Mouse (Mus musculus) liver, adult 2 months (tissue): ENCODE measurements around the gene Apol6. TPM values are rescaled to one million over a fixed set of nuclear protein-coding genes. Genes with fewer than 3 reads are reported as not detected.

ENCODE experiments used
- DNase-seq: peaks from one replicate; pipeline ENCODE4 v3.0.0-alpha.2; 2011; ENCODE audit warnings: low read depth, low spot score; ENCODE audit errors: extremely low read depth
- H3K27ac ChIP-seq: fragments of 200-500 bp; replicated peaks from 2 replicates; pipeline ENCODE4 v1.5.1; 2012; ENCODE audit warnings: low read depth, mild to moderate bottlenecking, control low read depth, inconsistent platforms, low read length; ENCODE audit not compliant: insufficient read depth
- H3K27me3 ChIP-seq: fragments of 200-500 bp; 2 replicates; pipeline ENCODE4 v1.6.1; 2012; ENCODE audit warnings: mild to moderate bottlenecking, moderate library complexity, low read length, inconsistent platforms; ENCODE audit not compliant: control insufficient read depth, insufficient read depth
- H3K36me3 ChIP-seq: fragments of 200-500 bp; 2 replicates; pipeline ENCODE4 v1.6.1; 2012; ENCODE audit warnings: low read length, inconsistent platforms; ENCODE audit not compliant: control insufficient read depth, insufficient read depth
- H3K4me1 ChIP-seq: fragments of 200-500 bp; 2 replicates; pipeline ENCODE4 v1.6.1; 2011; ENCODE audit warnings: low read length; ENCODE audit not compliant: control insufficient read depth, insufficient read depth
- H3K4me3 ChIP-seq: fragments of 200-500 bp; 2 replicates; pipeline ENCODE4 v1.5.1; 2011; ENCODE audit warnings: low read depth, mild to moderate bottlenecking, control low read depth, low read length, moderate library complexity; ENCODE audit not compliant: insufficient read depth
- H3K79me2 ChIP-seq: fragments of 200-500 bp; 2 replicates; pipeline ENCODE4 v1.6.1; 2012; ENCODE audit warnings: inconsistent platforms, mild to moderate bottlenecking, low read length, moderate library complexity; ENCODE audit not compliant: control insufficient read depth, insufficient read depth
- H3K9ac ChIP-seq: fragments of 200-500 bp; 2 replicates; pipeline ENCODE4 v1.6.1; 2012; ENCODE audit warnings: low read depth, mild to moderate bottlenecking, control low read depth, inconsistent platforms, low read length
- CTCF ChIP-seq: fragments of 200-500 bp; IDR thresholded peaks from 2 replicates; pipeline ENCODE4 v1.5.1; 2011; ENCODE audit warnings: low read depth, low read length, control low read depth
- POLR2A ChIP-seq: fragments of 200-500 bp; IDR thresholded peaks from 2 replicates; pipeline ENCODE4 v1.6.1; 2011; ENCODE audit warnings: low read length, control low read depth; ENCODE audit not compliant: insufficient read depth; ENCODE audit errors: extremely low read depth
- WGBS: fragments of 180-500 bp; shearing (Covaris S2); methylation state at CpG from one replicate; pipeline ENCODE4 v1.1.7; 2018; 5-methylcytosine and 5-hydroxymethylcytosine counted together
- polyA plus RNA-seq: library from polyadenylated mRNA; depleted of rRNA; stranded (reverse); fragments of >200 nt; gene quantifications from 2 replicates; pipeline ENCODE4 v1.2.3, GENCODE M21; 2012
- total RNA-seq: library from RNA; depleted of rRNA; stranded (reverse); fragments of >200 nt; gene quantifications from 2 replicates; pipeline ENCODE4 v1.2.3, GENCODE M21; 2014

The Apol6 gene
- total and polyA plus RNA-seq, 2 experiments: 0.37 TPM; not detected in 1

- DNase-seq: no peak
- peaks cover 22% of the 10 kb centered on the region for H3K36me3 ChIP-seq
- WGBS: 79% methylated on average over 5 of the region's 5 CpGs
Observed at GRCm38 (mm10) chr15:77081454-77081853, 36.9 kb downstream of the Apol6 start.

DNA sequence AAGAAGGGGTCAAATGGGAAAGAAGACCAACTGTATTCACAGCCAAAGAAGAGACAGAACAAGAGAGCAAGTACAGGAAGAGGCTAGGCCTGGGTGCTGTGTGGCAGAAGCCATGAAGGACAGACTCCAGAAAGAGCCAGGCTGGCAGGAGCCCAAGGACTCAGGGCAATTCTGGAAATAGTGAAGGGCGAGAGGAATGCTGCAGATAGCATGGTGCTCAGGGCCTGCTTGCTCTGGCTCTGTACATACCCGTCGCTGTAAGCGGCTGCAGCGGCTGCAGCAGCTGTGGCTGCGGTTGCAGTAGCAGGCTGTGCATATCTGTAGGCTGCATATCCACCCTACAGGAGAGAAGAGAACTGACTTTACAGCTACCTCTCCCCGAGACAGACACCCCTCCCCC is 41.3 kb downstream of the Apol6 start:
- 93% methylated on average over 7 of the region's 7 CpGs for WGBS
- Histone ChIP-seq H3K4me3 (no peak overlapping the region), H3K79me2 (no peaks in the 10 kb centered on the region), H3K27me3 (no peaks in the 10 kb centered on the region), H3K4me1 (no peaks in the 10 kb centered on the region), H3K36me3 (peaks cover 26% of the 10 kb centered on the region), H3K27ac (no peak overlapping the region), H3K9ac (no peak overlapping the region)
- no peak for DNase-seq
- TF ChIP-seq POLR2A (no peak), CTCF (no peak)

More at GRCm38 (mm10) chr15:77081454-77081853, 36.9 kb downstream of the Apol6 start:
- no peaks in the 10 kb centered on the region for H3K27me3 ChIP-seq
- no peak overlapping the region for H3K4me3 ChIP-seq
- H3K4me1 ChIP-seq: no peaks in the 10 kb centered on the region
- no peak overlapping the region for H3K27ac ChIP-seq
- TF ChIP-seq CTCF: no peak
- no peak overlapping the region for H3K9ac ChIP-seq
- no peaks in the 10 kb centered on the region for H3K79me2 ChIP-seq

DNA sequence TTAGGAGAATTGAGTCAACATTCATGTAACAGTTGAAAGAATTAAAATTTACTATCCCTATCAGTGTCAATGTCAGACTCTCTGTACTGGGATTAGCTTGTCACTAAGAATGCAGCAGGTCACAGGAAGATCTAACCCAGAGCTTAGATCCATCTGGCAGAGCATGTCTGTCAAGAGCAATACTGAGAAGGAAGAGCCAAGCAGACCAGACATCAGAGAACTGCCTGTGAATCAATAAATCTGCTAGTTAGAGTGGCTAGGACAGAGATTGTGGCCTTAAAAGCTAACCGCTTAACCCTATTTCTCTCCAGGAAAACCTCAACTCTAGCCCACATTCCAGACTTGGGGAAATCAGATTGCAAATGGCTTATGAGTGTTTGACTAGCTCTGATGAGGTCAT is 42.0 kb downstream of the Apol6 start:
- Histone ChIP-seq H3K4me1 (no peaks in the 10 kb centered on the region), H3K9ac (no peak overlapping the region), H3K79me2 (no peaks in the 10 kb centered on the region), H3K27me3 (no peaks in the 10 kb centered on the region), H3K36me3 (peaks cover 26% of the 10 kb centered on the region), H3K27ac (no peak overlapping the region), H3K4me3 (no peak overlapping the region)
- TF ChIP-seq CTCF (no peak), POLR2A (no peak)
- 75% methylated on average over 1 of the region's 1 CpGs for WGBS
- DNase-seq: no peak

DNA sequence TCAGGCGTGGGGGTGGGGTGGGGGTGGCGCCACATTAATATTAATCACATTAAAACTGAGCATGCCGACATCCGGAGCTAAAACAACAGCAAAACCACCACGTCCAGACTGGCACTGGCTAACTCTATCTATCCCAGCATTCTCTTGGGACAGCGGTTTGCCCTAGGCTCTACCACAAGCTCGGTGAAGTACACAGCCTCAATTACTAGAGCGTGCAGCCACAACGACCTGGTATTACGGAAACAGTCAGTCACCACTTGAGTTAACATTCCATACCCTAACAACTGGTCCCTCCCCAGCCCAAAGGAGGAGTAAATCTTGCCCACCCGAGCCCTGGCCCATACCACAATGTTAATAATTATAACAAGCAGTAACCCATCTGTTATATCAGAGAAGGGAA is 44.7 kb downstream of the Apol6 start:
- no peak for TF ChIP-seq POLR2A
- no peak for TF ChIP-seq CTCF
- no peak for DNase-seq
- Histone ChIP-seq H3K36me3 (peaks cover 24% of the 10 kb centered on the region), H3K9ac (no peak overlapping the region), H3K79me2 (no peaks in the 10 kb centered on the region), H3K4me1 (no peaks in the 10 kb centered on the region), H3K27ac (no peak overlapping the region), H3K4me3 (no peak overlapping the region), H3K27me3 (no peaks in the 10 kb centered on the region)
- 92% methylated on average over 11 of the region's 11 CpGs for WGBS

GRCm38 (mm10) chr15:77090531-77090930 is 46.0 kb downstream of the Apol6 start:
- no peak for DNase-seq
- no peak for TF ChIP-seq POLR2A
- no peak for TF ChIP-seq CTCF
- no peaks in the 10 kb centered on the region for H3K4me1 ChIP-seq
- no peaks in the 10 kb centered on the region for H3K27me3 ChIP-seq
- H3K79me2 ChIP-seq: no peaks in the 10 kb centered on the region
- H3K4me3 ChIP-seq: no peak overlapping the region
- peaks cover 19% of the 10 kb centered on the region; the same call in 1 of the 2 replicates for H3K36me3 ChIP-seq
- H3K9ac ChIP-seq: no peak overlapping the region
- no peak overlapping the region for H3K27ac ChIP-seq
- 97% methylated on average over 5 of the region's 5 CpGs for WGBS

- 89% methylated on average over 4 of the region's 4 CpGs for WGBS
- Histone ChIP-seq H3K27me3 (no peaks in the 10 kb centered on the region), H3K27ac (no peak overlapping the region), H3K9ac (no peak overlapping the region), H3K36me3 (peaks cover 19% of the 10 kb centered on the region; the same call in 1 of the 2 replicates), H3K79me2 (no peaks in the 10 kb centered on the region), H3K4me1 (no peaks in the 10 kb centered on the region), H3K4me3 (no peak overlapping the region)
- TF ChIP-seq CTCF (no peak), POLR2A (no peak)
- DNase-seq: no peak
Observed at GRCm38 (mm10) chr15:77091394-77091793, 46.9 kb downstream of the Apol6 start.
